Mouse (Mus musculus) ES-Bruce4 (cell line): ENCODE results near the gene Rpl24.

Experiments
- CTCF ChIP-seq: IDR thresholded peaks from one replicate; pipeline ENCODE4 v1.8.1; 2011; ENCODE audit warnings: low read depth, low read length
- POLR2A ChIP-seq: IDR thresholded peaks from one replicate; pipeline ENCODE4 v1.8.1; 2011; ENCODE audit warnings: low read length; ENCODE audit not compliant: insufficient read depth

DNA sequence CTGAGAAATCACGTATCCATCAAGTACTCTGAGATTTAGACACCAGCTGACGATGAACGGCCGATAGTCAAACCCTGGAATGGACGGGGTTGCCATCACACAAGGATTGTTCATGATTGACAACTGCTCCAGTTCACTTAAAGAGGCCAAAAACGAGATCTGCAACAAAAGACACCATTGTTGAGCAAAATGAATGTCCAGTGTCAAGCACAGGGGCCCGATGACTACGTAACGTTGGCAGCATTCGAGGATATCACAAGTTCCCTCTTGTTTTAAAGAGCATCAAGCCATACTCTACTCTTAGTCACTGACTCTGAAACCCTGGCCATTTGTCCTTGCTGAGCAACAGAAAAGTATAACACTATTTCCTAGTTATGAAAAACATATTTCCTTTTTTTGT, 44.0 kb upstream of the Rpl24 start:
- TF ChIP-seq CTCF (no peak), POLR2A (no peak)
